Mouse (Mus musculus) bone marrow, adult 2 months (tissue): ENCODE data around the gene Efemp1.

Experiments
- CTCF ChIP-seq: fragments of 200-500 bp; IDR thresholded peaks from 2 replicates; pipeline ENCODE4 v1.5.1; 2011; ENCODE audit warnings: low read length, control low read depth; ENCODE audit not compliant: control insufficient read depth, insufficient read depth
- POLR2A ChIP-seq: fragments of 200-500 bp; IDR thresholded peaks from 2 replicates; pipeline ENCODE4 v1.6.1; 2011; ENCODE audit warnings: low read depth, mild to moderate bottlenecking, control low read depth, low read length, borderline replicate concordance; ENCODE audit not compliant: control insufficient read depth

DNA sequence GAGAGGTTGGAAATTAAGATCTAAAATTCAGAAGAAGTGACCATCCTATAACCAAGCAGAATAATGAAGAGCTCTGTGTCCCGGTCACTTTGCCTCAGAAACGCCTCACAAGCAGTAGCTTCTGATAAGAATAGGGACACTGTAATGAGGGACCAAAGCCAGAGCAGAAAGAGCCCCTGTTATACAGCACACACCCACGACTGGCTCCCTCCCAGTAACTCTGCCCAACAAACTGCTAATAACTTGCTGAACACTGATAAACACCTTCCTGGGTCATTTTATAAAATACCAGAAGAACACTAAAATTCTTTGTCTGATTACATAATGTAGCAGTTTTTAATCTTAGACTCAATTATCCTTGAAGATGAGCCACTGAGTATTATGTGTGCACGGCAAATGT, 30.1 kb downstream of the Efemp1 start:
- no peak for TF ChIP-seq CTCF
- no peak for TF ChIP-seq POLR2A
